Mouse (Mus musculus) forelimb bud, embryonic 11.5 days (tissue): ENCODE measurements at regions not wholly inside any gene's neighbourhood (a gene's known extent, or its start where the extent isn't known, plus 50 kb on each side); places are given as distances from the start of the nearest gene placed in this dataset.

ENCODE experiments used
- DNase-seq: peaks from one replicate; pipeline ENCODE4 v3.0.0-alpha.2; 2012; ENCODE audit warnings: low read depth, low spot score

DNA sequence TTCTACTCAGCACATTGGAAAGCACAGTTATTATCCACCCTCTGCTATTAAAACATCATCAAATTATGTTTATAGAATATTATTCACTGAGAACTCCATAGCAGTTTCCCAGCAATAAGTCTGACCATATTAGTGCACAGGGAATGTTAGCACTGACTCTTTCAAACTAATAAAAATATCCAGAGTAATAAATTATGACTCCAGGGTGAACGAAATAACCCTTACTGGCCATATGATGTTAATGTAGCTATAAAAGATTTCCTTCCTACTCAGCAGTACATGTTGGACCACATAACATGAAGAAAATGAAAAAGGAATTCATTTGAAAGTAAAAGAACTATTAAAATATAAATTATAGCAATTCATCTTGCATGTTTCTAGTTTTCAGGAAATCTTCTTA is 693.0 kb upstream of the Adgrl3 start:
- no peak for DNase-seq

DNA sequence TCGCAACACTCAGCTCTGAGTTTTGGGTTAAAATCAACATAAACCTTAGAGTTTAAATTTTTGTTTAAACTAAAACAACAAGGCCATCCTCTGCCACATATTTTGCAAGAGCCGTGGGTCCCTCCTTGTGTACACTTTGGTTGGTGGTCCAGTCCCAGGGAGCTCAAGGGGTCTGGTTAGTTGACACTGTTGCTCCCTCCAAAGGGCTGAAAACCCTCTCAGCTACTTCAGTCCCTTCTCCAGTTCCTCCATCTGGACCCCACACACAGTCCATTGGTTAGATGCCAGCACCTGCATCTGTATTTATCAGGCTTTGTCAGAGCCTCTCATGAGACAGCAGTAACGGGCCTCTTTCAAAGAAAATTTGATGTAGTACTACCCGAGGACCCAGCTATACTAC is 674.8 kb upstream of the Adgrl3 start:
- no peak for DNase-seq

DNA sequence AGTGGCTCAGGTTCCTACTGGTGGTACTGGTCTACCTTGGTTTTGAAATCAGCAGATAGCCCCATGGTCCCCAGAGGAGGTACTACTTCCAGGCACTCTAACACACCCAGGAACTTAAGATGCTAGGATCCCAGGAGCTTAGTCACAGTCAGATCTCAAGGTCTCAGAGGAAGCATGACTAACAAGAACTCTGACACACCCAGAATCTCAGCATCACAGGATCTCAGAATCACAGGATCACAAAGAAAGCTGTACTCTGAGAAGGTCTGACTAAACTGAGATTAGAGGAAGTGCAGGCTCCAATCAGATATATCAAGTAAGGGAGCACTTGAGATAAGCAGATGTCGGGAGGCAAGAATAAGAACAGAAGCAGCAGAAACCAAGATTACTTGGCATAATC is 661.7 kb upstream of the Adgrl3 start:
- DNase-seq: no peak

DNA sequence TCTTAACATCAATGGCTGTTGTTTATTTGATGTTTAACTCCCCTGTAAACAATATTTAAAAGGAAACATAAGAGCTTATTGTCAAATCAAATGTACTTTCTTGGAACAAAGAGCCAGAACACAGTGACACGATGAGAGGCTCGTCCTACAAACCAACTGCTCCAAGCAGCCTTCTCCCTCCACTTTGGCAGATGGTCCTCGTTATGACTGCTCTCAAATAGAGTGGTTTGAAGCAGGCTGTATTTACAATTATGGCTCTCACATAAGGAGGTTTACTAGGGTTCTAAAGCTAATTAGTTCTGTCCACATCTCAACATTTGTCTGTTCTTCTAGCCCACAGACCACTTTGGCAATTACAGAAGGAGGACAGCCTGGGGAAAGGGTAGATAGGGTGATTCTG is 626.3 kb upstream of the Adgrl3 start:
- DNase-seq: peak; percentile 43

DNA sequence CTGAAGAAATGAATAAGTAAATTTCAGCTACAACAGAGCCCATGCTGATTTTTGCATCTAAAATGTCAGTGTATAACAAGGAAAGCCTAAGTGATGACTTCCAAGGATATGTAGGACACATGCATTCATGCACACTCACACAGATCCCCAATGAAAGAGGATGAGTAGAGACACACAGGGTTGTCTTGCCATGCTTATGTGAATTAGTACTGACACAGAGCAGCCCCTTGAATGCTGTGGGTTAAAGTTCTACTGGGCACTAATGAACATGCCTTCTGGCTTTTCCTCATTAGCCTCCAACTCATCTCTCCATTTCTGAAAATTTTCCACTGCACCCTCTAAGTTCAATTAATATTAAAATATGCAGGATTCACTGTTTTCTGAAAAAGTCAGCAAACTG is 617.3 kb upstream of the Adgrl3 start:
- DNase-seq: no peak

DNA sequence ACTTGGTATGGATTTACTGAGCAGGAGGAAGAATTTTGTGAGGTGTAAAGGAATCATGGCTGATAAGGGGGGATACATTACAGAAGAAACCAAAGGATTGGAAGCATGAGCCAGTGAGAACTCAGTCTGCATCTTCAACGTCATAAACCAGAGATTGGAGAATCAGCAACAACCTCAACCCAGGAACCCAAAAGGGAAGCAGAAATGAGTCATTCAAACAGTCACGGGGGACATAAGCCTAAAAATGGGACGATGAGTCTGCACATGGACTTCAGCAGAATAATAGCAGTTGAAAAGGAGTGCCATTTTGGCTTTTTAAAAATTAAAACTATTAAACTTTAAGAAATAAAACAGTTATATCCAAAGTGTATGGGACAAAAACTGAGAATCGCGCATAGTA is 603.8 kb upstream of the Adgrl3 start:
- DNase-seq: no peak
